Mouse (Mus musculus) forebrain, embryonic 13.5 days (tissue): ENCODE measurements around the gene Ndufs1. TPM values are rescaled to one million over a fixed set of nuclear protein-coding genes. Genes with fewer than 3 reads are reported as not detected.
A peak's percentile ranks its signal among the peaks of the same experiment; 100 is the strongest.
"Not testable (repeated sequence)": the region's sequence is repeated elsewhere in the genome, so short reads cannot be mapped to it uniquely, and the experiment has no call there.

Source experiments
- ATAC-seq: fragments of 200-750 bp; cut with Nextera tagmentation; 2 replicates; pipeline ENCODE4 v1.8.0; 2017
- H3K27ac ChIP-seq: fragments of 300-500 bp; sonication (generic); 2 replicates; pipeline ENCODE4 v1.5.1; 2015; ENCODE audit warnings: inconsistent platforms, mild to moderate bottlenecking, moderate library complexity
- H3K27me3 ChIP-seq: fragments of 300-500 bp; sonication (generic); 2 replicates; pipeline ENCODE4 v1.6.1; 2015; ENCODE audit warnings: mild to moderate bottlenecking, inconsistent platforms
- H3K36me3 ChIP-seq: fragments of 300-500 bp; sonication (generic); 2 replicates; pipeline ENCODE4 v1.6.1; 2015; ENCODE audit warnings: mild to moderate bottlenecking, inconsistent platforms; ENCODE audit not compliant: poor library complexity, severe bottlenecking
- H3K4me1 ChIP-seq: fragments of 300-500 bp; sonication (generic); 2 replicates; pipeline ENCODE4 v1.6.1; 2015; ENCODE audit warnings: inconsistent platforms
- H3K4me2 ChIP-seq: fragments of 300-500 bp; sonication (generic); 2 replicates; pipeline ENCODE4 v1.6.1; 2015; ENCODE audit warnings: inconsistent platforms, mild to moderate bottlenecking, moderate library complexity
- H3K4me3 ChIP-seq: fragments of 300-500 bp; sonication (generic); 2 replicates; pipeline ENCODE4 v1.5.1; 2015; ENCODE audit warnings: mild to moderate bottlenecking, inconsistent platforms
- H3K9ac ChIP-seq: fragments of 300-500 bp; sonication (generic); 2 replicates; pipeline ENCODE4 v1.6.1; 2015; ENCODE audit warnings: mild to moderate bottlenecking, inconsistent platforms
- H3K9me3 ChIP-seq: fragments of 300-500 bp; sonication (generic); replicated peaks from 2 replicates; pipeline ENCODE4 v1.6.1; 2016; ENCODE audit warnings: inconsistent platforms
- WGBS: fragments of 180-500 bp; shearing (Covaris S2); methylation state at CpG from one replicate; pipeline ENCODE4 v1.1.7; 2015; 5-methylcytosine and 5-hydroxymethylcytosine counted together
- polyA plus RNA-seq: library from polyadenylated mRNA; unstranded; fragments of >200 nt; fragmentation: Nextera tagmentation; extraction: Ambion mirVana; gene quantifications from 2 replicates; pipeline ENCODE4 v1.2.1, GENCODE M21; 2015

Ndufs1 gene
- polyA plus RNA-seq, 1 experiment from 2014 or later = 119 TPM

DNA sequence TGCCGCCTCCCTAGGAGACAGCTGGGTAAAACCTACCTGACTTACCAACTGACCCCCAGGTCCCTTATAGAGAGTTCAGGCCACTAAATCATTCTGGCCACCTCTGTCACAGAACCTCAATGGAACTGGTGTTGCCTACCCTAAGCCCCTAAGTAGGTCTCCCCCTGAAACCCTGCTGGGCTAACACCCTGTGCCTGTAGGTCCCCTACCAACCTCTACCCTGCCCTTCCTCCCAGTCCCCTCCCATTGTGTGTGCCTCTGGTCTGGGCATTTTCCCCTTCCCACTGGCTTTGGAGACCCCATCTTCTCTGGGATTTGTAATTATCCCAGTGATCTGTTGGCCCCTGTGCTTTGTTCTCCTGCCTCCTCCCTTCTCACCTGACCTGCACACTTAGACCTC lies 26.8 kb upstream of the Ndufs1 start:
- 86% methylated on average over 1 of the region's 1 CpGs for WGBS
- Histone ChIP-seq H3K4me1 (peaks cover 24% of the 10 kb centered on the region), H3K27ac (peak overlapping the region; percentile 69), H3K9me3 (peaks cover 9% of the 10 kb centered on the region), H3K4me2 (no peak overlapping the region), H3K9ac (no peak overlapping the region; the same call in 1 of the 2 replicates), H3K4me3 (no peak overlapping the region), H3K36me3 (no peaks in the 10 kb centered on the region), H3K27me3 (no peaks in the 10 kb centered on the region)
- ATAC-seq = peak; percentile 52; the same call in 1 of the 2 replicates

DNA sequence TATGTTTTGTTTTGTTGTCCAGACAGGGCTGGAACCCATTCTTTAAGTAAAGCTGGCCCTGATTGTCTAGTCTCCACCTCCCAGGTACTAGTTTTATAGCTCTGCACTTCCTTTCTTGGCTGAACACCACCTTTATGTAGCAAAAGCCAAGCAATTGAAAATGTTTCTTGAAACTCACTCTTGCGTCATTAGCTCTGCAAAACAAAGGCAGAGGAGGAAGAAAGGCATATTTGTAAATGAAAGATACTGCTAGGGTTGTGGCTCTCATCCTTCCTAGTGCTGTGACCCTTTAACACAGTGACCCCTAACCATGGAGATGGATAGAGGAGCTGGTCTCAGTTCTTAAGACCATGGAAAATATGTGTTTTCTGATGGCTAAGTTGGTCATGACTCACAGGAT lies 25.0 kb upstream of the Ndufs1 start:
- Histone ChIP-seq H3K4me3 (no peak overlapping the region), H3K9me3 (peaks cover 9% of the 10 kb centered on the region), H3K36me3 (no peaks in the 10 kb centered on the region), H3K27ac (no peak overlapping the region), H3K27me3 (no peaks in the 10 kb centered on the region), H3K4me2 (no peak overlapping the region), H3K4me1 (peaks cover 24% of the 10 kb centered on the region), H3K9ac (no peak overlapping the region)
- WGBS = 79% methylated on average over 1 of the region's 1 CpGs
- ATAC-seq = no peak

DNA sequence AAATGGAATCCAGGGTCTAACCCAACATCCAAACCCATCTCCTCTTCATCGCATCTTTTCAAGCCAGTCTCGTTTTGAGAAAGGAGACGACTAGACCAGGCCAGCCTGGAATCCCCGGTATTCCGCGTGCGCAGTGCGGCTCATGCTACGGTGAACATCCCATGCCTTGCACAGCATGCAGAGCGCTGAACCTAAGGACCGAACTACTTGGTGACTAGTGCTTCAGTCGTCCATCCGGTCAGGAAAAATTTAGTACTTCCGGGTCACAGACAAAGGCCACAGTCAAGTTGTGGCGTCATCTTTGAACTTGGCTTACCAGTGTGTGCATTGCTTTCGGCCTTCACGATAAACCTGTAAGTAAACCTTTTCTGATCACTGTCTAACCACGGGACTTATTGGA lies 23.7 kb upstream of the Ndufs1 start:
- no peak for ATAC-seq
- Histone ChIP-seq H3K27me3 (no peaks in the 10 kb centered on the region), H3K9me3 (peaks cover 9% of the 10 kb centered on the region), H3K36me3 (no peaks in the 10 kb centered on the region), H3K4me3 (no peak overlapping the region), H3K4me1 (peaks cover 23% of the 10 kb centered on the region), H3K4me2 (no peak overlapping the region), H3K27ac (no peak overlapping the region), H3K9ac (no peak overlapping the region)
- 93% methylated on average over 18 of the region's 18 CpGs for WGBS

DNA sequence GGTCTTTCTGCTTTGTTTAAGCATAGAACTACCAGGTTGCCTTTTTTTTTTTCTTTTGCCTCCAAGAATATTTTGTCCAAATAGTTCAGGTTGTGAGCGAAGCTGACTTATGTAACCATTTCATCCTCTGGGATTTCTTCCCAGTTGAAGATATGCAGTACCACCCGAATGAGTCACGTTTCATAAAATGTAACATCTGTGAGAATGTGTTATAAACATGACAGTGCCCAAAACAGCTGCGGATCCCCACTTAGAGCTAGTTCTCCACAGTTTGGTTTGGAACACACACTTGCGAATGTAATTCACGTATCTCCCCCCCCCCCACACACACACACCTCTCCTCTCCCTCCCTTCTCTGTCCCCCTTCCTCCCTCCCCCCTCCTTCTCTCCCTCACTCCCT lies 22.8 kb upstream of the Ndufs1 start:
- Histone ChIP-seq H3K27ac (no peak overlapping the region), H3K4me1 (peaks cover 14% of the 10 kb centered on the region), H3K9me3 (peaks cover 9% of the 10 kb centered on the region), H3K27me3 (no peaks in the 10 kb centered on the region), H3K4me3 (no peak overlapping the region), H3K9ac (no peak overlapping the region), H3K4me2 (no peak overlapping the region), H3K36me3 (no peaks in the 10 kb centered on the region)
- 97% methylated on average over 6 of the region's 6 CpGs for WGBS
- ATAC-seq = no peak

DNA sequence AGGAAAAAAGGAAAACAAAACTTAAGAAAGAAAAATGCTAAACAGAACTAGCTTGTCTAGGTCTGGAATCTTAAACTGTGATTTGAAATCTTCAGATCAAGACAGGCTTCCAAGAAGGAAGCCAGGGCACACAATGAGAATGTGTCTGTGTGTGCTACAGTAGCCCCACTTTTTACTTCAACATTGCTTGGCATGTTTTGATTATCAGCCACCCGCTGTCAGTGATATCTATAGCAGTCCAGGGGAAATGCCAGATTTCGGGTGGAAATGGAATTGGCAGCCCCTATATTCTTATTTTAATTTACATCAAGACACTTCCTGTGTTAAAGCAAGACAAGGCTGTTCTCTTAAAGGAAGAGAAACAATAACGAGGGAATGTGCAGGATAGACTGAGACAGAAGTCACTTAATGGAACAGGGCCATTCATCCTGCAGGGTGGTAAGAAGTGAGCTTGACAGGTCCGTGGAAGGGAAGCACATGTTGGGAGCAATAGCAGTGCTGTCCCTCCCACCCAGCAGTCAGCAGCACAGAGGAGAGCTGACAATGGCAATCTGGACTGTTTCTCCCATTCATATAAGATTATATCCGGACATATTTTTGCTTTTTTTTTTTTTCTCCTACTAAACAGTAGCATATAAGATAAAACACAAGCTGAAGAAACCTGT lies 19.3 kb upstream of the Ndufs1 start:
- no peaks in the 10 kb centered on the region for H3K27me3 ChIP-seq
- WGBS = 60% methylated on average over 5 of the region's 5 CpGs
- H3K9me3 ChIP-seq = peaks cover 9% of the 10 kb centered on the region
- no peak overlapping the region for H3K9ac ChIP-seq
- H3K4me1 ChIP-seq = no peaks in the 10 kb centered on the region
- ATAC-seq = peak; percentile 51; the same call in 1 of the 2 replicates
- H3K4me2 ChIP-seq = no peak overlapping the region
- no peak overlapping the region for H3K27ac ChIP-seq
- no peaks in the 10 kb centered on the region for H3K36me3 ChIP-seq
- no peak overlapping the region for H3K4me3 ChIP-seq

DNA sequence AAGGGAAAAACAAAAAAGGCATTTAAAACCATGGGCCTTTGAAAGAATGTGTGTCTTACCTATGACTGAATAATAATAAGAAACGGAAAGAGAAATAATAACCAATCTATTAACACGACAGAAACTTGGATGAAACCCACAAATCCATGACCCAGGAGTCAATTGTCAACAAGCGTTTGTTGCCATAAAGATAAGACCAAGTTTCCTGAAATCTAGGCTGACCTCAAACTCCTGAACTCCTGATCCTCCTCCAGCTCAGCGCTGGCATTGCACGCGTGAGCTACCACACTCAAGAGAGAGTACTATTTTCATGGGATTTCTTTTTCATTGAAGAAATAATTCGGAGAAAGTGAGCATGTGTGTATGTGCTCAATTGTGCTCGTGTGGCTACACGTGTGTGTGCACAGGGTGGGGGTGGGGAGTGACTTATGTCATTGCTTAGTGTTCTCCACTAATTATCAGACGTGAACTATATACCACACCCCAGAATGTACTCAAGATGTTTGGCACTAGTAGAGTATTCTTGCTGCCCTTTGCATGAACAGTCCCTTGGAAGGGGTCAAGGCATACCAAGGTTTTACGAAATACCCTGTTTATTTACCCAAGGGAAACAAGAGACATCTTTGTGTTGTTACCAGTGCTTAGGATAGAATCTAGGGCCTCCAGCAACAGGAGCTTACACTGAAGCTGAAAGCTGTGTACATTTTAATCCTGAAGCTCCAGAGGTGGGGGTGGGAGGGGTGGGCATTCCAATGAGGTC lies 15.9 kb upstream of the Ndufs1 start:
- Histone ChIP-seq H3K9me3 (no peaks in the 10 kb centered on the region), H3K27me3 (no peaks in the 10 kb centered on the region), H3K4me3 (no peak overlapping the region), H3K27ac (no peak overlapping the region), H3K4me2 (no peak overlapping the region), H3K4me1 (no peaks in the 10 kb centered on the region), H3K36me3 (no peaks in the 10 kb centered on the region), H3K9ac (no peak overlapping the region)
- no peak for ATAC-seq
- WGBS = 92% methylated on average over 11 of the region's 11 CpGs

DNA sequence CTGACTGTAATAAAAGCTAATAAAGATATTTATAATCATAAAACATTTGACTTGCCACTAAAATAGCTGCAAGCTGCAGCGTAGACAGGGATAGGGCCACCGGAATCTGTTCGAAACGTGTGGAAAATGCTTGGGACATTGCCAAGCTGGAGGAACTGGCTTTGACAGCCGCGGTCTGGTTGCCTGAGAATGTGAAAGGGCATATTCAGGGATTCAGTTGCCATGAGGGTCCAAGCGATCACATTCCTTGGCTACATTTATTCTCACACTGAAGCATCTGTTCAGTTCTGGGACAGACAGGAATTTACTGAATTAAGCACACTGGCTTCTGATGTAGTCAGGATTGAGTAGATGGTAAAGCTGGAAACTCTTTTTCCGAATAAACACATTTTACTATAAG lies 14.2 kb upstream of the Ndufs1 start:
- Histone ChIP-seq H3K4me2 (no peak overlapping the region), H3K9me3 (no peaks in the 10 kb centered on the region), H3K27ac (no peak overlapping the region), H3K4me1 (no peaks in the 10 kb centered on the region), H3K9ac (no peak overlapping the region), H3K27me3 (no peaks in the 10 kb centered on the region), H3K4me3 (no peak overlapping the region), H3K36me3 (no peaks in the 10 kb centered on the region)
- no peak for ATAC-seq
- 69% methylated on average over 8 of the region's 8 CpGs for WGBS

DNA sequence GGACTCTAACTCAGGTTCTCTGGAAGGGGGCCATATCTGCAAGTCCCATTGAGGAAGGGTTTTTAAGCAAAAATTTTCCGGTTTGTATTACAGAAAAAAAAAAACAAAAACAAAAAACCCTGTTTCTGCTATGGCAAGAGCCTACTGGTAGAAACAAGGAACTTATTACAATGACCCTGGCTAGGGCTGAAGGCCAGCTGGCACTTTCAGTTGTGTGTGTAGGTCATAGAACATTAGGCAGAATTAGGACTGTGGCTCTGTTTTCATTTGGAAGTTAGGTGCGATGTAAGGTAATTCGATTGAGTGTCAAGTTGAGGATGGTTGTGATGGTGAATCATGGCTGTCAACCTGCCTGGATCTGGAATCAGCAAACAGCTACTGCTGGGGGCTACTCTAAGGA lies 11.9 kb upstream of the Ndufs1 start:
- H3K9me3 ChIP-seq = no peaks in the 10 kb centered on the region
- no peaks in the 10 kb centered on the region for H3K36me3 ChIP-seq
- no peaks in the 10 kb centered on the region for H3K27me3 ChIP-seq
- H3K9ac ChIP-seq = no peak overlapping the region
- H3K4me3 ChIP-seq = no peak overlapping the region
- ATAC-seq = no peak
- H3K4me1 ChIP-seq = no peaks in the 10 kb centered on the region
- WGBS = 97% methylated on average over 3 of the region's 3 CpGs
- H3K27ac ChIP-seq = no peak overlapping the region
- H3K4me2 ChIP-seq = no peak overlapping the region

DNA sequence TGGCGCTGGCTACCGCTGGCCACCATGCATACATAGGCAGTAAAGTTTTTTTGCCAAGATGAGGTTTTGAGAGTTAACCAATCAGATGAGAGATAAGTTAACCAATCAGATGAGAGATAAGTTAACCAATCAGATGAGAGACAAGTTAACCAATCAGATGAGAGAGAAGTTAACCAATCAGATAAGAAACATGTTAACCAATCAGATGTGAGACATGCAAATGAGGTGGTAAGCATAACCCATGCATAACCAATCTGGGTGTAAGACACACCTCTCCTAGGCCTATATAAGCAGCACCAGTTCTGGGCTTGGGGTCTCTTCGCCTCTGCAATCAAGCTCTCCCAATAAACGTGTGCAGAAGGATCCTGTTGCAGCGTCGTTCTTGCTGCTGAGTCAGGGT lies 8.8 kb upstream of the Ndufs1 start:
- H3K9ac ChIP-seq, ATAC-seq, H3K9me3 ChIP-seq, H3K36me3 ChIP-seq, H3K4me1 ChIP-seq, H3K27ac ChIP-seq, H3K27me3 ChIP-seq, H3K4me3 ChIP-seq, H3K4me2 ChIP-seq: not testable (repeated sequence)
- 93% methylated on average over 6 of the region's 6 CpGs for WGBS

DNA sequence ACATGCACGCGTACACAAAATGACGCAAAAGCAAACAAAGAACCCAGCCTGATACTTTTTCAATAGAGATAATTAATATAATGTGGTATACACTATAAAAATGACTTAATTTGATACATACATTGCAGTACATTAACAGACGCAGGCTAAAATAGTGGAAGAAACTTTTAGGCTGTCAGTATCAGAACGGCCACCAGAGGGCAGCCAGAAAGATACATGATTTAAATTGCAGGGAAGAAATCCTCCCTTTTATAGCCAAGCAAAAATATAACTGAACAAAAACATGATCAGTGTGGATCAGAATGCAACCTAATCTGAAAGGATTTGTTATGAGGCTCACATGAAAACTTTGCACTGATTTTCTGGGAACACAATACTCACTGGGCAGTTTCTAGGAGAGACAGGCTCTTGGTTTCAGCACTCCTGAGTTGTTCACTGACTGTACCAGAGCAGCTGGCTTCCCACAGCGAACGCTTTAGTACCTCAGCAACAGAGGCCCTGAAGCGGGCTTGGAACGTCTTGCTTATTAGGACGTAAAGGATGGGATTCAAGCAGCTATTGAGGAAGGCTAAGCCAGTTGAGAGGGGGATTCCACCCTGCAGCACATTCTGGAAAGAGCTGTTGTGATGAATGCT lies 6.1 kb upstream of the Ndufs1 start:
- Histone ChIP-seq H3K9me3 (no peaks in the 10 kb centered on the region), H3K9ac (no peak overlapping the region), H3K4me3 (no peak overlapping the region), H3K4me2 (no peak overlapping the region), H3K36me3 (peaks cover 27% of the 10 kb centered on the region), H3K4me1 (peaks cover 17% of the 10 kb centered on the region), H3K27ac (peak overlapping the region; percentile 35; the same call in 1 of the 2 replicates), H3K27me3 (no peaks in the 10 kb centered on the region)
- ATAC-seq = no peak
- WGBS = 56% methylated on average over 10 of the region's 10 CpGs

DNA sequence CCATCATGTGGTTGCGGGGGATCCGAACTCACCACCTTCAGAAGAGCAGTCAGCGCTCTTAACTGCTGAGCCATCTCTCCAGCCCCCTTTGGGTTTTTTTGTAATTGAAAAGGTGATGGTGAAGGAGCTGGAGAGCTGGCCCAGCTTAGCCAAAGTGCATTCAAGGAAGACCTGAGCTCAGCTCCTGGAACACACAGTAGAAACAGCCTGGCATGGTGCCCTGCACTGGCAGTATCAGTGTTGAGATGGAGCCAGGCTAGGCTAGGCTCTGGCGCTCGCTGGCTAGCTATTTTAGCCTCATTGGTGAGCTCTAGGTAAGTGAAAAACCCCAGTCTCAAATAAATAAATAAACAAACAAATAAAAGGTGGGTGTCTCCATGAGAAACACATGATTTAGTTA lies 5.6 kb upstream of the Ndufs1 start:
- H3K4me1 ChIP-seq = peaks cover 21% of the 10 kb centered on the region
- H3K9ac ChIP-seq = no peak overlapping the region
- H3K4me2 ChIP-seq = no peak overlapping the region
- WGBS = 86% methylated on average over 5 of the region's 5 CpGs
- no peaks in the 10 kb centered on the region for H3K9me3 ChIP-seq
- no peaks in the 10 kb centered on the region for H3K27me3 ChIP-seq
- H3K27ac ChIP-seq = no peak overlapping the region
- no peak overlapping the region for H3K4me3 ChIP-seq
- ATAC-seq = no peak
- H3K36me3 ChIP-seq = peaks cover 27% of the 10 kb centered on the region

DNA sequence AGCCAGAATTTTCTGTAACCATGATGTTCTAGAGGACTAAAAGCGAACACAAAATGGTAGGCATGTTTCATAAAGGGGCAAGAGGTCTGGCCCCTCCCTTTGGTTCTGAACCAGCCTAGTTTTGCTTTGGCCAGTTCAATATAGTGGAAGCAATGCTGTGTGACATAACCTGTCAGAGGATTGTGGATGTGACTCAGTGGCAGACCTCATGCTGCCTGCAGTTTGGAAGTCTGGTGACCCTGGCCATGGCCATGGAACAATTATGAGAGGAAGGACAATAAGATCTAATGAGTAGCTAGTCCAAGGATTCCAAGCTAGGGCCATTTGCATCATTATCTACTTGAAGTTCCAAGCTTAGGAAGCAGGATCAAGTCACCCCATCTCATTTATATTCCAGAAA lies 4.8 kb upstream of the Ndufs1 start:
- Histone ChIP-seq H3K27ac (peak overlapping the region; percentile 40; the same call in 1 of the 2 replicates), H3K27me3 (no peaks in the 10 kb centered on the region), H3K9me3 (no peaks in the 10 kb centered on the region), H3K4me3 (no peak overlapping the region), H3K36me3 (peaks cover 27% of the 10 kb centered on the region), H3K4me1 (peaks cover 21% of the 10 kb centered on the region), H3K4me2 (no peak overlapping the region), H3K9ac (no peak overlapping the region)
- no peak for ATAC-seq
- WGBS = 93% methylated on average over 1 of the region's 1 CpGs
